Mouse (Mus musculus): Measurements from ENCODE around the gene Tsr2.

- TF ChIP-seq CTCF (IDR thresholded peaks at IDR 0.05; ENCODE audit: borderline replicate concordance, control insufficient read depth, extremely low read depth, insufficient read depth, low read length, poor library complexity) (no peak), POLR2A (IDR thresholded peaks at IDR 0.05; ENCODE audit: control insufficient read depth, extremely low read depth, insufficient read depth, low read length, poor library complexity) (no peak)
These were observed 34.1 kb upstream of the Tsr2 start for GRCm38 (mm10) chrX:151130493-151130892.

All from thymus, adult 2 months (tissue).